Mouse (Mus musculus) lung, adult 2 months (tissue): ENCODE data around the gene Wdr5. TPM values are rescaled to one million over a fixed set of nuclear protein-coding genes. Genes with fewer than 3 reads are reported as not detected.

ENCODE experiments used
- DNase-seq: peaks from one replicate; pipeline ENCODE4 v3.0.0; 2022
- H3K4me1 ChIP-seq: fragments of 200-500 bp; 2 replicates; pipeline ENCODE4 v1.6.1; 2011; ENCODE audit warnings: low read length; ENCODE audit not compliant: control insufficient read depth, insufficient read depth
- H3K4me3 ChIP-seq: fragments of 200-500 bp; replicated peaks from 2 replicates; pipeline ENCODE3; 2011; ENCODE audit warnings: low read depth, mild to moderate bottlenecking, control low read depth, low read length; ENCODE audit errors: extremely low read depth
- CTCF ChIP-seq: fragments of 200-500 bp; IDR thresholded peaks from 2 replicates; pipeline ENCODE4 v1.5.1; 2011; ENCODE audit warnings: mild to moderate bottlenecking, low read length, control low read depth; ENCODE audit not compliant: insufficient read depth
- POLR2A ChIP-seq: fragments of 200-500 bp; IDR thresholded peaks from 2 replicates; pipeline ENCODE4 v1.6.1; 2011; ENCODE audit warnings: low read depth, mild to moderate bottlenecking, control low read depth, low read length, borderline replicate concordance; ENCODE audit errors: extremely low read depth
- WGBS: fragments of 180-500 bp; shearing (Covaris S2); methylation state at CpG from one replicate; pipeline ENCODE4 v1.1.7; 2018; 5-methylcytosine and 5-hydroxymethylcytosine counted together
- polyA plus RNA-seq: library from polyadenylated mRNA; depleted of rRNA; stranded (reverse); fragments of >200 nt; gene quantifications from 2 replicates; pipeline ENCODE4 v1.2.3, GENCODE M21; 2012

The Wdr5 gene
- polyA plus RNA-seq, 1 experiment: 21.5 TPM

DNA sequence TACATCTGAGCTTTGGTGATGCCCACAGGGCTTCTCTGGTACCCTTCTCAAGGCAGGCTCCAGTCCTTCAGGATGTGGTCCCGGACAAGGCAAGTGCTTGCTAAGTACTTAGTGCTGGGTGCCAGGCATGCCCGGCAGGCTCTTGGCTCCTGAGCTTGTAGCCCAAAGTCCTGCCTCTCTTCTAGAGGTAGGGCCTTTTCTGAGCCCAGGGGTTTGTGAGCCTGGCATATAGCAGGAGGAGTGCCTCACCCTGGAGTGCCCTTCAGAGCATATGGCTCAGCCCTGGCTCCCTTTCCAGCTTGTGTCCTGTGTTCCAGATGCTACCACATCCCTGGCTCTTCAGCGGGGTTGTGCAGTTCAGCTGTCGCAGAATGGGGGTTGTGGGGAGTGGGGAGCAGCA lies 49.7 kb downstream of the Wdr5 start:
- Histone ChIP-seq H3K4me3 (no peak overlapping the region), H3K4me1 (no peaks in the 10 kb centered on the region)
- 85% methylated on average over 4 of the region's 4 CpGs for WGBS
- TF ChIP-seq CTCF (no peak), POLR2A (no peak)
- DNase-seq: no peak

DNA sequence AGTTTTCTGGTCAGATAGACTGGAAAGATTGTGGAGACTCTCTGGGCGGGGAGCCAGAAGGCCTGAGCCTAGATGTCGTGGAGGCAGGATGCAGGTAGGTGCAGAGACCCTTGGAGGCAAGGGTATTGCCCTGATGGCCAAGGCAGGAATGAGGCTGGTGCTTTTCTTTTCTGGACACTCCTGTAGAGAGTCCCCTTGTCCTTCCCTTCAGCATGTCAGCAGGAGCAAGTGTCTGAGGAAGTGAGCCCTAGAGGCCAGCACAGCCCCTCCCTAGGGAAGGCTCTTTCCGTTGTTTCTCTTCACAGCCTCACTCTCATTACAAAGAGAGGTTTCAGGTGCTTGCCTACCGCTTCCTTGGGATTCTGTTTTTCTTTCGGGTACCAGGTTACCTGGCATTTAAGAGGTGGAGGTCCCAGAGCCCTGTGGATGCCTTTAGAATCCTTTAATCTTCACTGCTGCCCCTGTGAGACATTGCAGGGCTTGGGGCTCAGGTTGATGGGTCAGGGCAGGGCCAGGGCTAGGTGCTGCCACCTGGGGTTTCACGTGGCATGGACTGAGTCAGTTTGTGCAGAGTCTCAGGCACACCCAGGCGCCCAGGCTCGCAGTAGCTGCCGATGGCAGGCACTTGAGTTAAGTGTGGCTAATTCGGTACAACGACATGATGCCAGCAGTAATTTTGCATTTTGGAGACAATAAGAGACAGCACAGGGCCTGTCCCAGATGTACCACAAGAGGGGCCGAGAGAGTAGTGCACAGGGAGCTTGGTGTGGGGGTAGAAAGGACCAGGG lies 50.6 kb downstream of the Wdr5 start:
- TF ChIP-seq POLR2A: no peak
- no peak for TF ChIP-seq CTCF
- no peak overlapping the region for H3K4me3 ChIP-seq
- DNase-seq: no peak
- 55% methylated on average over 12 of the region's 12 CpGs for WGBS
- no peaks in the 10 kb centered on the region for H3K4me1 ChIP-seq

DNA sequence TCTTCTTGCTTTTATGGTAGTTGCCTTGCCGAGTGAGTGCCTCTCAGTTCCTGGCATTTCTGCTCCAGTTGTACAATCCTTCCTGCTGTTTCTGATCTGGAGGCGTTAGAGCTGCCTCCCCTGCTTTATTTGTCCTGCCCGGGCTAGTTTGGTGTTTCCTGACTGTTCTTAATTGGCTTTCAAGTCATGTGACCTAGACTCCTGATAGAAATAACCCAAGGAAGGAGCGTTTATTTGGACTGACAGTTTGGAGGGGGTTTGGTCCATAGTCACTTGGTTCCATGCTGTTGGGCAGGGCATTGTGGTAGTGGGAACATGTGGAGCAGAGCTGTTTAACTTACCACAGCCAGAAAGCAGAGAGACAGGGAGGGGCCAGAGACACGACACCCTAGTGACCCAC lies 55.9 kb downstream of the Wdr5 start:
- no peak overlapping the region for H3K4me3 ChIP-seq
- no peak for TF ChIP-seq POLR2A
- no peak for TF ChIP-seq CTCF
- DNase-seq: no peak
- 53% methylated on average over 5 of the region's 5 CpGs for WGBS
- H3K4me1 ChIP-seq: peaks cover 13% of the 10 kb centered on the region

DNA sequence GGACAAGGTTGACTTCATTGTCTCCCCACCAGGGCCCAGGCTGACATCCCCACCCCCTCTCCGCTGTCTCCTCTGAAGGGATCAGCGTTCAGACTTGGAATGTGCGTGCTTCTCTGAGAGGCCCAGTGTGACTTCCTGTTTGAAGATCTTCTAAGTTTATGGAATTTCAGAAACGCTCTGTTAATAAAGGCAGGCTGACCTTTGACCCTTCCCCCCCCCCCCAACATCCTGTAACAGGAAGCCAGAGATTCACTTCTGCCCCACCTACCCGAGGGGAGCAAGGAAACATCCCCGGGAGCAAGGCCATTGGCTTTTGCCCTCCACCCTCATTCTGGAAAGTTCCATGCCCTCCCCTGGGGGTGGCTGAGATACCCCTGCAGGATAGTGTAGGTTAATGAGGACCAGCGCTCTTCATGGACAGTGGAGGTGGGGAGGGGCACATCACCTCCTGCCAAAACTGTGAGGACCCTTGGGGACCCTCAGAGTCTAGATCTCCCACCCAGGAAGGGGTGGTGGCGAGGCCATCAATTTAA lies 57.4 kb downstream of the Wdr5 start:
- TF ChIP-seq POLR2A: no peak
- no peak for TF ChIP-seq CTCF
- no peak for DNase-seq
- Histone ChIP-seq H3K4me1 (peaks cover 13% of the 10 kb centered on the region), H3K4me3 (no peak overlapping the region)
- WGBS: 41% methylated on average over 8 of the region's 8 CpGs

DNA sequence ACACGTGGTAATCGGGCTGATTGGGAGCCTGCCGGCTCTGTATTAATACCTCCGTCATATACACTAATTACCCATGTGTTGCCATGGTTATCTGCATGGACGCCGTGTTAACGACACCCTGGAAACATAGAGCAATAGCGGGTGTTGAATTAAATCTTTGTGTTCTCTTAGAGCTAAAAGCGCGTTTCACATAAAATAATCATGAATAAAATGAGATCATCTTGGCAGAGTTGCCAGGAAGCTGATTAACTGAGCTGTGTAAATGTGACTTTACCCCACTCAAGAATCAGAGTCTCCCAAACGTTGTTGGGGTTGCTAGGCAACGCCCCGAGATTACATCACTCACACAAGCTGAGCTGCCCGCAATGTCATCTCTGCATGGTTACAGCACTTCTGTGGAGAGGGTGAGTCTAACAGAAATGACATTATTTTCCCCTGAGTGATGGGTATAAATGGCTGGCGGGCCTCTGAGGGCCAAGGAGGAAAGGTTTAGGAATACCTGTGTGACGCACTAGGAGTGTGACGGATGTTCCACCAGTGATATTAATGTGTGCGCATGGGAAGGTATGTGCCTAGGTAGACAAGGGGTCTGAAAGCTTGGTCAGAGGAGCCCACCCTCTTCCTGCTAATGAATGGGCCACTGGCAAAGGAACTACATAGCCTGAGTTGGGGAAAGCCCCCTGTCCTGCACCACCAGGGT lies 58.1 kb downstream of the Wdr5 start:
- peak; percentile 77 for DNase-seq

DNA sequence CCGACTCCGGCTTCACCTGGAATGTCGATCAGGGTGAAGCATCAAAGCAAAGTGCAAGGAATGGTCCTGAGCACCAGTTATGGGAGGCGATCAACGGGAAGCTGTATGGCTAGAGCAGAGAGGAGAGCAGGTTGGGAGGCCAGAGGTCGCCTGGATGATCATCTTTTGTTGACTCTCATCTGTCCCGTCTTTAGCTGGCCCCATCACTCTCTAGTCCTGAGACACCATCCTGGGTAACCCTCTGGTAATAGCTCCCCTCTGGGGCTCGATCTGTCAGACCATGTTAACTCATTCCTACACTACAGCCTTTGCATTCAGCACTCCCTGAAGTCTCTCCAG lies 58.6 kb downstream of the Wdr5 start:
- H3K4me1 ChIP-seq: peaks cover 13% of the 10 kb centered on the region
- TF ChIP-seq POLR2A: no peak
- TF ChIP-seq CTCF: no peak
- H3K4me3 ChIP-seq: no peak overlapping the region
- DNase-seq: no peak
- 72% methylated on average over 8 of the region's 8 CpGs for WGBS

More for the DNA sequence above, 58.1 kb downstream of the Wdr5 start:
- WGBS: 25% methylated on average over 18 of the region's 18 CpGs
- no peak overlapping the region for H3K4me3 ChIP-seq
- TF ChIP-seq POLR2A: no peak
- no peak for TF ChIP-seq CTCF
- H3K4me1 ChIP-seq: peaks cover 13% of the 10 kb centered on the region

DNA sequence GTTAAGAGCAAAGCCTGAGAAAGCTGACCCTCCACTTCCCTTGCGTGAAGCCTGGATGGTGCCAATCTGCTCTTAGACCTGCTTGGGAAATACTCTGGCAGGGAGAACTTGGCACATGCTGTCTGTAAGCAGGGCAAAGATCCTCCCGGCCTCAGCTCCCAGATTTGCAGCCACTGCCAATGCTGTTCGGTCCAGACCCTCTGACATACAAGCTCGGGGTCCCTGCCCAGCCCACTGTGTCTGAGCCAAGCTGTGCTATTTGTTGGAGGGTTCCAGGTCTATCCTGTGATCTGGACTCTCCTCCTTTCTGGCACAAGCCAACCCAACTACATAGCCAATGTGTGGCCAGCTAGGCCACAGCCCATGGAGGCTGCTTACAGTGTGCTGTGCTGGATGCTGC lies 61.5 kb downstream of the Wdr5 start:
- WGBS: 69% methylated on average over 4 of the region's 4 CpGs
- no peak for DNase-seq

DNA sequence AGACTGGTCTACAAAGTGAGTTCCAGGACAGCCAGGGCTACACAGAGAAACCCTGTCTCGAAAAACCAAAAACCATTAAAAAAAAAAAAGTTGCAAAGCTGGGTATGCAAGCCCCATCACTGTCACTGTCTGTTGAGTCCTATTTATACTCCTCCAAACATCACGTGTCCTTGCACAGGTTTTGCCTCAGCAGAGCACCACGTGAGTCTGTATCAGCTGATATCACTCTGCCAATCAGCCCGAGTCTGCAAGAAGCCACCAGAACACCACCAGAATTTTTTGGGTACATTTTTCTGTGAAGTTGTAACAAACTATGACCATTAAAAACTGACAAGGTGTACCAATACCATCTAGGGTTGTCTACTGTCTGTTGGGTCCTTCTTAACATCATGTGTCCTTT lies 63.6 kb downstream of the Wdr5 start:
- 92% methylated on average over 4 of the region's 4 CpGs for WGBS
- no peaks in the 10 kb centered on the region for H3K4me1 ChIP-seq
- TF ChIP-seq POLR2A (no peak), CTCF (no peak)

More for the DNA sequence above, 61.5 kb downstream of the Wdr5 start:
- Histone ChIP-seq H3K4me3 (no peak overlapping the region), H3K4me1 (peaks cover 13% of the 10 kb centered on the region)
- no peak for TF ChIP-seq CTCF
- no peak for TF ChIP-seq POLR2A

DNA sequence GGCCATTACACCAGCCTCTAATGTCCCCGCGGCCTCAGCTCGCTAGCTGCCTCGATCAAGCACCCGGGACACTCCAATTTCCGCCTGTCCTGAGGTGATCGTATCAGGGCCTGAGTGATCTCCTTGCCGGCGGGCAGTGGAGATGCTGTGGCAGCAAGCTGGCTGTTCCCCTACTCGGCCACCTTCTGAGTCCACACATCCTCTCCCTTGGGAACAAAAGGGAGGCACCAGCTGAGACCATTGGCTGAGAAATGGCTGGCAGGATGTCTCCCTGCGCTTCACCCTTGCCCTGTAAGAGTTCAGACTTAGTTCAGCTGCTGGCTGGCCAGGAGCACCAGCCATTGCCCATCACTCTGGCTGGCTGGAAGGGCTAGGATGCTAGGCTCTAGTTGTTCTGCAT lies 67.2 kb downstream of the Wdr5 start:
- WGBS: 56% methylated on average over 11 of the region's 11 CpGs
- no peak for TF ChIP-seq CTCF
- TF ChIP-seq POLR2A: no peak
- no peaks in the 10 kb centered on the region for H3K4me1 ChIP-seq
- H3K4me3 ChIP-seq: no peak overlapping the region
- DNase-seq: no peak

More for the DNA sequence above, 63.6 kb downstream of the Wdr5 start:
- no peak overlapping the region for H3K4me3 ChIP-seq
- no peak for DNase-seq
